Mouse (Mus musculus): ENCODE data around the gene Hivep3.

The Hivep3 gene

GRCm38 (mm10) chr4:119912216-119912615, 178.6 kb downstream of the Hivep3 start:
- DNase-seq = no peak

- no peak for DNase-seq
Measured at GRCm38 (mm10) chr4:119914194-119914593, 180.6 kb downstream of the Hivep3 start.

- DNase-seq = no peak
Measured at GRCm38 (mm10) chr4:119915069-119915468, 181.5 kb downstream of the Hivep3 start.

GRCm38 (mm10) chr4:119917502-119917901, 183.9 kb downstream of the Hivep3 start:
- peak; percentile 56 for DNase-seq

- no peak for DNase-seq
Measured at GRCm38 (mm10) chr4:119919349-119919748, 185.8 kb downstream of the Hivep3 start.

- DNase-seq = no peak
Measured at GRCm38 (mm10) chr4:119921022-119921717, 187.6 kb downstream of the Hivep3 start.

- DNase-seq = no peak
Measured at GRCm38 (mm10) chr4:119921723-119922266, 188.2 kb downstream of the Hivep3 start.

- DNase-seq = no peak
Measured at GRCm38 (mm10) chr4:119922945-119923344, 189.4 kb downstream of the Hivep3 start.

GRCm38 (mm10) chr4:119923410-119923809, 189.8 kb downstream of the Hivep3 start:
- DNase-seq = no peak

- no peak for DNase-seq
Measured at GRCm38 (mm10) chr4:119925052-119925451, 191.5 kb downstream of the Hivep3 start.

GRCm38 (mm10) chr4:119931923-119932322, 198.3 kb downstream of the Hivep3 start:
- DNase-seq = peak; percentile 60

GRCm38 (mm10) chr4:119932549-119933257, 199.1 kb downstream of the Hivep3 start:
- DNase-seq = no peak

- no peak for DNase-seq
Measured at GRCm38 (mm10) chr4:119934901-119935300, 201.3 kb downstream of the Hivep3 start.

- DNase-seq = no peak
Measured at GRCm38 (mm10) chr4:119937876-119938275, 204.3 kb downstream of the Hivep3 start.

- no peak for DNase-seq
Measured at GRCm38 (mm10) chr4:119938518-119938917, 204.9 kb downstream of the Hivep3 start.

- no peak for DNase-seq
Measured at GRCm38 (mm10) chr4:119939786-119940185, 206.2 kb downstream of the Hivep3 start.

- DNase-seq = no peak
Measured at GRCm38 (mm10) chr4:119946224-119946887, 212.8 kb downstream of the Hivep3 start.

- DNase-seq = no peak
Measured at GRCm38 (mm10) chr4:119947232-119948162, 213.9 kb downstream of the Hivep3 start.

- DNase-seq = no peak
Measured at GRCm38 (mm10) chr4:119948406-119948805, 214.8 kb downstream of the Hivep3 start.

GRCm38 (mm10) chr4:119948922-119949614, 215.5 kb downstream of the Hivep3 start:
- DNase-seq = no peak

GRCm38 (mm10) chr4:119950181-119950580, 216.6 kb downstream of the Hivep3 start:
- no peak for DNase-seq

- no peak for DNase-seq
Measured at GRCm38 (mm10) chr4:119951081-119951480, 217.5 kb downstream of the Hivep3 start.
